Mouse (Mus musculus) limb, embryonic 13.5 days (tissue): ENCODE results near the gene A730061H03Rik. TPM values are rescaled to one million over a fixed set of nuclear protein-coding genes. Genes with fewer than 3 reads are reported as not detected.

ENCODE experiments used
- polyA plus RNA-seq: library from polyadenylated mRNA; unstranded; fragments of >200 nt; fragmentation: Nextera tagmentation; extraction: Ambion mirVana; gene quantifications from 2 replicates; pipeline ENCODE4 v1.2.1, GENCODE M21; 2015

A730061H03Rik gene
- polyA plus RNA-seq, 1 experiment from 2014 or later: 0.74 TPM

Other genes with a start within 250 kb of the A730061H03Rik start
- 87.4 and 89.1 TPM in 2 replicates for gene Dhrs4, start 81.6 kb downstream of the A730061H03Rik start, polyA plus RNA-seq
- gene Carmil3, start 69.8 kb downstream of the A730061H03Rik start, polyA plus RNA-seq: 2.7 and 3.3 TPM in 2 replicates
- 0.32 and 0.78 TPM in 2 replicates for gene Cpne6, start 50.0 kb downstream of the A730061H03Rik start, polyA plus RNA-seq
- gene Nrl, start 35.4 kb downstream of the A730061H03Rik start, polyA plus RNA-seq: not detected in 2 replicates
- gene Pck2, start 20.1 kb downstream of the A730061H03Rik start, polyA plus RNA-seq: 36.9 and 38.0 TPM in 2 replicates
- gene Dcaf11, start 400 bp downstream of the A730061H03Rik start, polyA plus RNA-seq: 55.9 and 58.7 TPM in 2 replicates
- 22.5 and 25.5 TPM in 2 replicates for gene Fitm1, start 15.2 kb upstream of the A730061H03Rik start, polyA plus RNA-seq
- 145 and 150 TPM in 2 replicates for gene Psme1, start 17.7 kb upstream of the A730061H03Rik start, polyA plus RNA-seq
- 4.9 and 5.0 TPM in 2 replicates for gene Emc9, start 24.9 kb upstream of the A730061H03Rik start, polyA plus RNA-seq
- gene Psme2, start 30.7 kb upstream of the A730061H03Rik start, polyA plus RNA-seq: 251 and 280 TPM in 2 replicates
- gene Rnf31, start 31.3 kb upstream of the A730061H03Rik start, polyA plus RNA-seq: 22.5 and 23.2 TPM in 2 replicates
- gene Irf9, start 43.2 kb upstream of the A730061H03Rik start, polyA plus RNA-seq: 11.2 and 11.4 TPM in 2 replicates
- gene Rec8, start 57.6 kb upstream of the A730061H03Rik start, polyA plus RNA-seq: 6.1 and 7.0 TPM in 2 replicates
- 107 and 113 TPM in 2 replicates for gene Ipo4, start 75.6 kb upstream of the A730061H03Rik start, polyA plus RNA-seq
- 1.3 and 1.9 TPM in 2 replicates for gene Gm49378, start 77.5 kb upstream of the A730061H03Rik start, polyA plus RNA-seq
- gene Tm9sf1, start 83.4 kb upstream of the A730061H03Rik start, polyA plus RNA-seq: 108 and 113 TPM in 2 replicates
- gene Tssk4, start 89.8 kb upstream of the A730061H03Rik start, polyA plus RNA-seq: 0.91 and 1.0 TPM in 2 replicates
- 68.7 and 69.5 TPM in 2 replicates for gene Mdp1, start 100.1 kb upstream of the A730061H03Rik start, polyA plus RNA-seq
- 70.2 and 72.7 TPM in 2 replicates for gene Gmpr2, start 111.5 kb upstream of the A730061H03Rik start, polyA plus RNA-seq
- 606 and 624 TPM in 2 replicates for gene Nedd8, start 111.7 kb upstream of the A730061H03Rik start, polyA plus RNA-seq
- 43.4 and 44.0 TPM in 2 replicates for gene Tinf2, start 121.4 kb upstream of the A730061H03Rik start, polyA plus RNA-seq
- gene Tgm1, start 153.5 kb upstream of the A730061H03Rik start, polyA plus RNA-seq: 5.0 and 5.7 TPM in 2 replicates
- gene Rabggta, start 161.9 kb upstream of the A730061H03Rik start, polyA plus RNA-seq: 24.8 and 26.2 TPM in 2 replicates
- 78.1 and 89.9 TPM in 2 replicates for gene Dhrs1, start 185.3 kb upstream of the A730061H03Rik start, polyA plus RNA-seq
- gene Nop9, start 185.3 kb upstream of the A730061H03Rik start, polyA plus RNA-seq: 41.8 and 42.8 TPM in 2 replicates
- gene Cideb, start 198.1 kb upstream of the A730061H03Rik start, polyA plus RNA-seq: 0.45 and 0.72 TPM in 2 replicates
- gene Ltb4r2, start 201.0 kb upstream of the A730061H03Rik start, polyA plus RNA-seq: 0.36 and 0.64 TPM in 2 replicates
- 0.45 and 0.51 TPM in 2 replicates for gene Ltb4r1, start 205.6 kb upstream of the A730061H03Rik start, polyA plus RNA-seq
- 20.9 and 25.6 TPM in 2 replicates for gene Adcy4, start 223.7 kb upstream of the A730061H03Rik start, polyA plus RNA-seq
- gene Ripk3, start 228.5 kb upstream of the A730061H03Rik start, polyA plus RNA-seq: 31.0 and 37.1 TPM in 2 replicates